Mouse (Mus musculus) liver, embryonic 16.5 days (tissue): ENCODE results near the gene Nln. TPM values are rescaled to one million over a fixed set of nuclear protein-coding genes. Genes with fewer than 3 reads are reported as not detected.

Experiments used
- ATAC-seq: fragments of 200-750 bp; cut with Nextera tagmentation; 2 replicates; pipeline ENCODE4 v1.8.0; 2017; ENCODE audit warnings: low read depth, mild to moderate bottlenecking, moderate number of reproducible peaks, moderate library complexity
- H3K27ac ChIP-seq: fragments of 300-500 bp; sonication (generic); 2 replicates; pipeline ENCODE4 v1.5.1; 2014; ENCODE audit warnings: mild to moderate bottlenecking, low read length
- H3K27me3 ChIP-seq: fragments of 300-500 bp; sonication (generic); 2 replicates; pipeline ENCODE4 v1.6.1; 2014; ENCODE audit warnings: low read depth, low read length, mixed read lengths; ENCODE audit not compliant: control insufficient read depth, insufficient read depth
- H3K36me3 ChIP-seq: fragments of 300-500 bp; sonication (generic); 2 replicates; pipeline ENCODE4 v1.6.1; 2014; ENCODE audit warnings: mild to moderate bottlenecking; ENCODE audit not compliant: control insufficient read depth, insufficient read depth
- H3K4me1 ChIP-seq: fragments of 300-500 bp; sonication (generic); 2 replicates; pipeline ENCODE4 v1.6.1; 2014; ENCODE audit warnings: low read depth, low read length, mixed read lengths; ENCODE audit not compliant: control insufficient read depth
- H3K4me2 ChIP-seq: fragments of 300-500 bp; sonication (generic); 2 replicates; pipeline ENCODE4 v1.6.1; 2014; ENCODE audit warnings: low read depth, low read length, mixed read lengths
- H3K4me3 ChIP-seq: fragments of 300-500 bp; sonication (generic); 2 replicates; pipeline ENCODE4 v1.5.1; 2014; ENCODE audit warnings: low read depth, mild to moderate bottlenecking, low read length
- H3K9ac ChIP-seq: fragments of 300-500 bp; sonication (generic); 2 replicates; pipeline ENCODE4 v1.6.1; 2014; ENCODE audit warnings: low read depth, low read length
- H3K9me3 ChIP-seq: fragments of 300-500 bp; sonication (generic); replicated peaks from 2 replicates; pipeline ENCODE4 v1.6.1; 2016; ENCODE audit warnings: low read length; ENCODE audit not compliant: control insufficient read depth
- WGBS: fragments of 180-500 bp; shearing (Covaris S2); extraction: QIAGEN DNeasy Blood & Tissue Kit; methylation state at CpG from one replicate; pipeline ENCODE4 v1.1.7; 2014; ENCODE audit not compliant: insufficient replicate concordance; 5-methylcytosine and 5-hydroxymethylcytosine counted together
- polyA plus RNA-seq: library from polyadenylated mRNA; unstranded; fragments of >200 nt; fragmentation: Nextera tagmentation; extraction: Ambion mirVana; gene quantifications from 2 replicates; pipeline ENCODE4 v1.2.1, GENCODE M21; 2015

Nln gene
- polyA plus RNA-seq, 1 experiment from 2014 or later: 18.3 TPM

DNA sequence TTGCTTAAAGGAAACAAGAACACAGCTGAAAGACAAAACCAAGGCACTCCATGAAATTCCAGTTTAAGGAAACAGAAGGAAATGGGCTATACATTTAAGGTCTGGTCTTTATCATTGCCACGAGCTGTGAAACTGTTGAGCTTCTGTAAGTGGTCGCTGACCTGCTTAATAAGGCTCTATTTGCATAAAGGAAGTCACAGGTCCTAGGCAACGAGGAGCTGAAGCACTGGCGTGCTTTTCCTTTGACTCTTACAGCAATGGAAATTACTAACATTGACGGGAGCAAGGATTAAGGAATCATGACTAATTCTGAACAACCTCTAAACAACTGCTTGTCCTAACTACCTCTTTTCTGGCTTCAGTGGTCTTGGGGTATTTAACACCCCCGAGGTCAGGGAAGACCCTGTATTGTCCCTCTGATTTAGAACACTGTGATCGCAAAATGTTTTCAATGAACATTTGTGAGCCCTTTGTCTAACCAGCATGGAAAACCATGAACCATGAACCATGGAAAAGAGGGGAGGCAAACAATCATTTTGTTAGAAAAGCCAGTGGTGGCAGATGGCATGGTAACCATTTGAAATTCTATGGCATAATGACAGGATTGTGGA, 90.8 kb downstream of the Nln start:
- Histone ChIP-seq H3K4me1 (no peaks in the 10 kb centered on the region), H3K9me3 (no peaks in the 10 kb centered on the region), H3K9ac (no peak overlapping the region), H3K36me3 (peaks cover 4% of the 10 kb centered on the region; the same call in 1 of the 2 replicates), H3K4me2 (no peak overlapping the region), H3K4me3 (no peak overlapping the region), H3K27me3 (no peaks in the 10 kb centered on the region), H3K27ac (no peak overlapping the region)
- ATAC-seq: no peak
- WGBS: 56% methylated on average over 7 of the region's 7 CpGs

- Histone ChIP-seq H3K4me3 (no peak overlapping the region), H3K9ac (no peak overlapping the region), H3K36me3 (peaks cover 4% of the 10 kb centered on the region; the same call in 1 of the 2 replicates), H3K4me2 (no peak overlapping the region), H3K9me3 (no peaks in the 10 kb centered on the region), H3K27ac (no peak overlapping the region), H3K27me3 (no peaks in the 10 kb centered on the region), H3K4me1 (no peaks in the 10 kb centered on the region)
- WGBS: 75% methylated on average over 18 of the region's 18 CpGs
- ATAC-seq: peak; percentile 68
These were observed 93.9 kb downstream of the Nln start for GRCm38 (mm10) chr13:104015246-104016105.

GRCm38 (mm10) chr13:104014038-104014437, 95.4 kb downstream of the Nln start:
- Histone ChIP-seq H3K4me3 (no peak overlapping the region), H3K27me3 (no peaks in the 10 kb centered on the region), H3K36me3 (no peaks in the 10 kb centered on the region), H3K9me3 (no peaks in the 10 kb centered on the region), H3K4me1 (no peaks in the 10 kb centered on the region), H3K27ac (no peak overlapping the region), H3K9ac (no peak overlapping the region), H3K4me2 (no peak overlapping the region)
- 77% methylated on average over 11 of the region's 11 CpGs for WGBS
- no peak for ATAC-seq

DNA sequence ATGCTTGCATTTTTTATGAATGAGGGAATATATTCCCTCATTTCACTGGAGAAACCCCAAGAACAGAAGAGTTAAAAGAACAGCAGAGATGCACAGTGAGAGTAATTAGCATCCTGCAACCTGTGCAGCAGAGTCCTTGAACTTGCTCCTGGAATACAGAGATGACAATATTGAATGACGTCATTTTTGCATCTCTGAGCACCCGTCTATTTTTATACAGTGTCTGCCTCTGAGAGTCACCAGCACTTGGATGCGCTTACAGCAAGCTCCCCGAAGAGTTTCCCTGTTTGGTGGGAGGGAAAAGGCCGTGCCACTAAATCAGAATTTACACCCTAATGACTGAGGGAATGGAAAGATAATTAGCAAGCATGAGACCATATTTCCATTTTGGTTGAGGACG, 96.0 kb downstream of the Nln start:
- H3K9me3 ChIP-seq: no peaks in the 10 kb centered on the region
- no peak overlapping the region for H3K4me2 ChIP-seq
- no peak overlapping the region for H3K9ac ChIP-seq
- H3K27me3 ChIP-seq: no peaks in the 10 kb centered on the region
- H3K36me3 ChIP-seq: no peaks in the 10 kb centered on the region
- H3K27ac ChIP-seq: no peak overlapping the region
- H3K4me1 ChIP-seq: no peaks in the 10 kb centered on the region
- 59% methylated on average over 6 of the region's 6 CpGs for WGBS
- H3K4me3 ChIP-seq: no peak overlapping the region
- ATAC-seq: no peak

GRCm38 (mm10) chr13:104012214-104012833, 97.1 kb downstream of the Nln start:
- 17% methylated on average over 11 of the region's 11 CpGs for WGBS

GRCm38 (mm10) chr13:104011289-104011688, 98.1 kb downstream of the Nln start:
- Histone ChIP-seq H3K27ac (no peak overlapping the region), H3K9me3 (no peaks in the 10 kb centered on the region), H3K4me3 (no peak overlapping the region), H3K4me2 (no peak overlapping the region), H3K4me1 (no peaks in the 10 kb centered on the region), H3K27me3 (no peaks in the 10 kb centered on the region), H3K36me3 (no peaks in the 10 kb centered on the region), H3K9ac (no peak overlapping the region)
- no peak for ATAC-seq
- WGBS: 42% methylated on average over 5 of the region's 5 CpGs

More at GRCm38 (mm10) chr13:104012214-104012833, 97.1 kb downstream of the Nln start:
- H3K4me1 ChIP-seq: no peaks in the 10 kb centered on the region
- H3K9me3 ChIP-seq: no peaks in the 10 kb centered on the region
- H3K27me3 ChIP-seq: no peaks in the 10 kb centered on the region
- H3K36me3 ChIP-seq: no peaks in the 10 kb centered on the region
- no peak overlapping the region for H3K27ac ChIP-seq
- H3K4me3 ChIP-seq: no peak overlapping the region
- H3K9ac ChIP-seq: no peak overlapping the region
- ATAC-seq: no peak
- H3K4me2 ChIP-seq: no peak overlapping the region

DNA sequence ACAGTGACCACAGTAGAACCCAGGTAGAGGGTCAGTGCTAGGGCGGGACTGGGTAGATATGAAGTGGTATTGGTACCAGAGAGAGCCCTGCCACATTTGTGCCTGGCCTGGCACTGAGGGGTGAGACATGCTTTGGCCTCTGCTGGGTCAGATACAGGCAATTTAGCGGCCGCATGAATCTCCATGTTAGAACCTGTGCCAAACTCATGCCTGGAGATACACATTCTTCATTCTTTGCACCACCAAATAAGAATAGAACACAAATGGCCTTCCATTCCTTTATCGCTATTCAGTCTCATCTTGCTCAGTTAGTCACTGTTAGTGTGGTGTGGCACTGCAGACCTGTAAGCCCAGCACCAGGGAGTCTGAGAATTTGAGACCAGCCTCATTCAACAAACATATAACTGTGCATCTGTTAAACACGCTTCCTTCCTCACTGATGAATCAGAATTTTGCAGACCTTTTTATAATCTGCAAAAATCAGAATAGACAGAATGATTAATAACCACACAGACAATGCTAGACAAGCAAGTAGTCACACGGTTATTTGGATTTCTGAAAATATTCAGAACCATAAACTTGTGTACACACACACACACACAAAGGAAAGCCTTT, 104.1 kb downstream of the Nln start:
- no peaks in the 10 kb centered on the region for H3K9me3 ChIP-seq
- no peak overlapping the region for H3K27ac ChIP-seq
- ATAC-seq: no peak
- H3K4me1 ChIP-seq: no peaks in the 10 kb centered on the region
- WGBS: 67% methylated on average over 6 of the region's 6 CpGs
- H3K9ac ChIP-seq: no peak overlapping the region
- H3K36me3 ChIP-seq: no peaks in the 10 kb centered on the region
- H3K27me3 ChIP-seq: no peaks in the 10 kb centered on the region
- no peak overlapping the region for H3K4me2 ChIP-seq
- no peak overlapping the region for H3K4me3 ChIP-seq

DNA sequence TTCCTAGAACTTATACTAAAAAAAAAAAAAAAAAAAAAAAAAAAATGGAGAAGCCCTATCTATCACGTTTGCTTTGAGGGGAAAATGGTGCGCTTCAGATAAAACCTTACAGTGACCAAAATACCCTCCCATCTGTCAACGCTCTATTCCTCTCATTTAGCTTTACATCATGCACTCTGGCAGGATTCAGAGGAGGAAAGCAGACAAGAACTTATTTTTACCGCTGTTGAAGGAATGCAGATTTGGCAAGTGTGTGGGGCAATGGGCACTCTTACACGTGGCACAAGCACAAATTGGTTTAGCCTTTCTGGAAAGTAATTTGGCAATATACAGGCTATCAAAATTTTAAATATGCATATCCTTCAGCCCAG, 115.3 kb downstream of the Nln start:
- Histone ChIP-seq H3K27me3 (no peaks in the 10 kb centered on the region), H3K36me3 (no peaks in the 10 kb centered on the region), H3K4me2 (no peak overlapping the region), H3K27ac (no peak overlapping the region), H3K9ac (no peak overlapping the region), H3K9me3 (no peaks in the 10 kb centered on the region), H3K4me1 (no peaks in the 10 kb centered on the region), H3K4me3 (no peak overlapping the region)
- ATAC-seq: no peak
- 25% methylated on average over 5 of the region's 5 CpGs for WGBS
